Mouse (Mus musculus) heart, postnatal 25 days (tissue): Measurements from ENCODE around the gene Ttc9c. TPM values are rescaled to one million over a fixed set of nuclear protein-coding genes. Genes with fewer than 3 reads are reported as not detected.
A peak's percentile ranks its signal among the peaks of the same experiment; 100 is the strongest.

Source experiments
- DNase-seq: peaks from one replicate; pipeline ENCODE4 v3.0.0; 2022; ENCODE audit warnings: low spot score
- intact Hi-C: fragments of 180-260 bp; cut with DNase I; formaldehyde crosslinking; loops from one replicate; pipeline ENCODE4 v1.15.1; 2025
- total RNA-seq, 2 experiments: library from RNA; stranded (reverse); gene quantifications; 2 replicates each; pipeline ENCODE4 v1.2.3; 2021

Ttc9c gene
- total RNA-seq, 2 experiments from 2014 or later: 12.5 to 15.8 TPM

- intact Hi-C loops: no loop called here
- no peak for DNase-seq
Observed at GRCm38 (mm10) chr19:8789171-8789570, 30.0 kb downstream of the Ttc9c start.

GRCm38 (mm10) chr19:8788521-8788920, 30.6 kb downstream of the Ttc9c start:
- intact Hi-C loops: no loop called here
- no peak for DNase-seq

- peak; percentile 87 for DNase-seq
- intact Hi-C loops: no loop called here
Observed at GRCm38 (mm10) chr19:8786008-8786781, 32.9 kb downstream of the Ttc9c start, which contains the start of gene Taf6l. Gene Taf6l (minus strand): TSS chr19:8786417.

GRCm38 (mm10) chr19:8774951-8775421, 44.1 kb downstream of the Ttc9c start:
- intact Hi-C loops: no loop called here
- DNase-seq: no peak

- intact Hi-C loops: no loop called here
Observed at GRCm38 (mm10) chr19:8774086-8774835, 44.9 kb downstream of the Ttc9c start, which contains the start of gene Tmem179b. Gene Tmem179b (minus strand): TSS chr19:8774467.

GRCm38 (mm10) chr19:8773409-8773808, 45.7 kb downstream of the Ttc9c start:
- DNase-seq: no peak
- intact Hi-C loops: loop anchor here (2.0 kb wide), 1 partner anchor 17 kb away; the partner anchor contains the start of gene Nxf1

More at GRCm38 (mm10) chr19:8774086-8774835, 44.9 kb downstream of the Ttc9c start, which contains the start of gene Tmem179b:
- peak; percentile 91 for DNase-seq

- DNase-seq: no peak
- intact Hi-C loops: loop anchor here (2.0 kb wide), 1 partner anchor 16 kb away; the partner anchor contains the start of gene Nxf1
Observed at GRCm38 (mm10) chr19:8772996-8773395, 46.1 kb downstream of the Ttc9c start.

- peak; percentile 67 for DNase-seq
- intact Hi-C loops: no loop called here
Observed at GRCm38 (mm10) chr19:8770567-8771270, 48.4 kb downstream of the Ttc9c start, which contains the start of gene Tmem223. Gene Tmem223 (plus strand): TSS chr19:8770996.

- intact Hi-C loops: no loop called here
- no peak for DNase-seq
Observed at GRCm38 (mm10) chr19:8765562-8765961, 53.6 kb downstream of the Ttc9c start.

- DNase-seq: no peak
- intact Hi-C loops: no loop called here
Observed at GRCm38 (mm10) chr19:8763276-8763675, 55.9 kb downstream of the Ttc9c start.

GRCm38 (mm10) chr19:8760757-8761156, 58.4 kb downstream of the Ttc9c start:
- intact Hi-C loops: no loop called here
- DNase-seq: no peak

Other genes starting within 250 kb of the Ttc9c start
- gene Slc22a8, start 228.1 kb downstream of the Ttc9c start, total RNA-seq: not detected
- gene Slc22a6, start 201.3 kb downstream of the Ttc9c start, total RNA-seq: not detected
- gene Chrm1, start 155.5 kb downstream of the Ttc9c start, total RNA-seq: not detected
- gene Slc3a2, start 96.0 kb downstream of the Ttc9c start, total RNA-seq: 10 to 100 TPM; 36.1 to 38.0 TPM
- 10 to 100 TPM; 17.9 to 18.9 TPM for gene Wdr74, start 83.5 kb downstream of the Ttc9c start, total RNA-seq
- gene 1700092M07Rik, start 78.6 kb downstream of the Ttc9c start, total RNA-seq: not detected
- 10 to 100 TPM; 27.6 to 31.0 TPM for gene Stx5a, start 77.9 kb downstream of the Ttc9c start, total RNA-seq
- 10 to 100 TPM; 37.5 to 48.1 TPM for gene Nxf1, start 62.3 kb downstream of the Ttc9c start, total RNA-seq
- gene Tmem223, start 48.3 kb downstream of the Ttc9c start, total RNA-seq: 100 to 1,000 TPM; 108 to 110 TPM
- 10 to 100 TPM; 14.8 to 16.4 TPM for gene Tmem179b, start 44.9 kb downstream of the Ttc9c start, total RNA-seq
- 1 to 10 TPM; 7.4 to 7.6 TPM for gene Taf6l, start 32.9 kb downstream of the Ttc9c start, total RNA-seq
- 10 to 100 TPM; 53.4 to 62.4 TPM for gene Polr2g, start 20.8 kb downstream of the Ttc9c start, total RNA-seq
- 1 to 10 TPM; 1.9 to 2.1 TPM for gene Zbtb3, start 16.8 kb downstream of the Ttc9c start, total RNA-seq
- gene Hnrnpul2, start 677 bp upstream of the Ttc9c start, total RNA-seq: 10 to 100 TPM; 42.5 to 49.4 TPM
- not detected for gene AC129217.1, start 10.4 kb upstream of the Ttc9c start, total RNA-seq
- gene Bscl2, start 18.1 kb upstream of the Ttc9c start, total RNA-seq: 10 to 100 TPM; 23.9 to 24.0 TPM
- not detected for gene Gng3, start 19.9 kb upstream of the Ttc9c start, total RNA-seq
- gene Lrrn4cl, start 31.4 kb upstream of the Ttc9c start, total RNA-seq: 1 to 10 TPM; 3.3 to 4.9 TPM
- gene Ubxn1, start 52.2 kb upstream of the Ttc9c start, total RNA-seq: 100 to 1,000 TPM; 113 to 124 TPM
- gene Uqcc3, start 61.6 kb upstream of the Ttc9c start, total RNA-seq: 10 to 100 TPM; 59.3 to 60.1 TPM
- 1 to 10 TPM; 1.4 to 5.9 TPM for gene Lbhd1, start 64.4 kb upstream of the Ttc9c start, total RNA-seq
- gene Gm49403, start 64.6 kb upstream of the Ttc9c start, total RNA-seq: not detected
- 10 to 100 TPM; 17.6 to 19.8 TPM for gene 1810009A15Rik, start 69.5 kb upstream of the Ttc9c start, total RNA-seq
- 1 to 10 TPM in 1 of 2 experiments, under 1 TPM in 1; 0.68 to 2.0 TPM for gene Gm49416, start 69.6 kb upstream of the Ttc9c start, total RNA-seq
- 10 to 100 TPM; 11.2 to 11.8 TPM for gene Ints5, start 73.7 kb upstream of the Ttc9c start, total RNA-seq
- 10 to 100 TPM; 55.6 to 58.7 TPM for gene Ganab, start 78.7 kb upstream of the Ttc9c start, total RNA-seq
- 10 to 100 TPM; 35.9 to 36.7 TPM for gene B3gat3, start 101.0 kb upstream of the Ttc9c start, total RNA-seq
- gene Rom1, start 110.0 kb upstream of the Ttc9c start, total RNA-seq: 10 to 100 TPM; 22.0 to 23.6 TPM
- 1 to 10 TPM; 8.9 to 9.1 TPM for gene Eml3, start 110.2 kb upstream of the Ttc9c start, total RNA-seq
- gene Mta2, start 122.5 kb upstream of the Ttc9c start, total RNA-seq: 10 to 100 TPM; 29.5 to 32.3 TPM
- gene Tut1, start 134.5 kb upstream of the Ttc9c start, total RNA-seq: 1 to 10 TPM; 7.2 to 8.8 TPM
- 100 to 1,000 TPM; 241 to 256 TPM for gene Eef1g, start 147.7 kb upstream of the Ttc9c start, total RNA-seq
- gene Ahnak, start 170.0 kb upstream of the Ttc9c start, total RNA-seq: 100 to 1,000 TPM; 283 to 326 TPM